Mouse (Mus musculus): ENCODE measurements around the gene Gm20830. TPM values are rescaled to one million over a fixed set of nuclear protein-coding genes. Genes with fewer than 3 reads are reported as not detected.
"Not testable (repeated sequence)": the region's sequence is repeated elsewhere in the genome, so short reads cannot be mapped to it uniquely, and the experiment has no call there.

Gene Gm20830
- polyA plus RNA-seq (2021): not detected

DNA sequence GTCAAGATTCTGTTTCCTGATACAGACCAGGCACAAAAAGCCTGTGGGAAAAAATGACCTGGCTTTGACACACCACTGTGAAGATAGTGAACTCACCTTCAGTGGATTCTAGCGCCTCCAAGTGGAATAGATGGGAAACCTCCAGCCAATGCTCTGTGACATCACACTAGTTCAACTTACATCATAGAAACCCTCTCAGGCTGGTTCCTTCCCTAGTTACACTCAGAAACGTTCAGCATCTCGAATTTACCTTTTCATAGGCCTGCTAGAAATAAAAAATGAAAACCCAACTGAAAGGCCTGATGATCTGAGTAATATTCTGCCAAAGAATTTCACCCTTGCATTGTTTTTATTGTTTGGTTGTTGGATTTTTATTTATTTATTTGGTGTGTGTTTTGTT is at the start of gene Gm20830:
Gm20830 (minus strand) TSS at position 101 of the 400 bp plus-strand sequence.
- in situ Hi-C loops (cut with MboI; ENCODE audit: low pct_unique_long_range_greater_than_20kb); CTCF ChIA-PET; H3K27me3 ChIP-seq; ATAC-seq; DNase-seq (ENCODE audit: low read depth, low spot score); POLR2A ChIA-PET: not testable (repeated sequence)

Other genes with a start within 250 kb of the Gm20830 start
- not detected for gene Gm21719, start 235.4 kb downstream of the Gm20830 start, polyA plus RNA-seq (2021)